Mouse (Mus musculus): ENCODE data around the gene 4930516K23Rik. TPM values are rescaled to one million over a fixed set of nuclear protein-coding genes. Genes with fewer than 3 reads are reported as not detected.

4930516K23Rik gene
- not detected in 2 replicates for polyA plus RNA-seq (2014; fragmentation: Nextera tagmentation; extraction: Ambion mirVana)

- no peaks in the 10 kb centered on the region for H3K9me3 ChIP-seq (replicated peaks; ENCODE audit: control insufficient read depth, low read length)
- H3K27me3 ChIP-seq (replicated peaks; ENCODE audit: control insufficient read depth, insufficient read depth, low read length), result no peaks in the 10 kb centered on the region
- ATAC-seq (no peak), DNase-seq (ENCODE audit: low spot score) (no peak)
- no peak within 1 kb of the TSS for H3K9ac ChIP-seq (ENCODE audit: low read length)
- WGBS, result 51% methylated on average over 2 of the region's 2 CpGs
- H3K36me3 ChIP-seq (ENCODE audit: control insufficient read depth, insufficient read depth, low read length), result no peaks in the 10 kb centered on the region
- no peaks in the 10 kb centered on the region for H3K4me1 ChIP-seq (ENCODE audit: control insufficient read depth, insufficient read depth, low read length)
- no peak within 1 kb of the TSS for H3K4me3 ChIP-seq (ENCODE audit: low read depth, low read length)
- H3K4me2 ChIP-seq (ENCODE audit: low read length), result no peak within 1 kb of the TSS
- no peak within 1 kb of the TSS for H3K27ac ChIP-seq (ENCODE audit: low read depth, low read length)
Observed at GRCm38 (mm10) chr7:104061345-104061744, at the start of gene 4930516K23Rik. TSS of gene 4930516K23Rik (minus strand) at chr7:104061445.

GRCm38 (mm10) chr7:104104757-104104972, 43.4 kb upstream of the 4930516K23Rik start, which contains the start of gene Olfr646:
TSS of gene Olfr646 (plus strand) at chr7:104104873.
- H3K27ac ChIP-seq (ENCODE audit: low read depth, low read length), result no peak within 1 kb of the TSS
- H3K27me3 ChIP-seq (replicated peaks; ENCODE audit: control insufficient read depth, insufficient read depth, low read length), result no peaks in the 10 kb centered on the region
- no peaks in the 10 kb centered on the region for H3K36me3 ChIP-seq (ENCODE audit: control insufficient read depth, insufficient read depth, low read length)
- no peak within 1 kb of the TSS for H3K9ac ChIP-seq (ENCODE audit: low read length)
- H3K4me3 ChIP-seq (ENCODE audit: low read depth, low read length), result no peak within 1 kb of the TSS
- no peaks in the 10 kb centered on the region for H3K9me3 ChIP-seq (replicated peaks; ENCODE audit: control insufficient read depth, low read length)
- H3K4me2 ChIP-seq (ENCODE audit: low read length), result no peak within 1 kb of the TSS
- H3K4me1 ChIP-seq (ENCODE audit: control insufficient read depth, insufficient read depth, low read length), result no peaks in the 10 kb centered on the region
- ATAC-seq (no peak), DNase-seq (ENCODE audit: low spot score) (no peak)

GRCm38 (mm10) chr7:104103913-104104756, 42.9 kb upstream of the 4930516K23Rik start:
- ATAC-seq, result no peak
- no peak overlapping the region for H3K27ac ChIP-seq (ENCODE audit: low read depth, low read length)
- H3K4me3 ChIP-seq (ENCODE audit: low read depth, low read length), result no peak overlapping the region
- H3K9ac ChIP-seq (ENCODE audit: low read length), result no peak overlapping the region
- no peak for DNase-seq (ENCODE audit: low spot score)
- no peaks in the 10 kb centered on the region for H3K36me3 ChIP-seq (ENCODE audit: control insufficient read depth, insufficient read depth, low read length)
- no peaks in the 10 kb centered on the region for H3K9me3 ChIP-seq (replicated peaks; ENCODE audit: control insufficient read depth, low read length)
- 56% methylated on average over 4 of the region's 4 CpGs for WGBS
- H3K4me1 ChIP-seq (ENCODE audit: control insufficient read depth, insufficient read depth, low read length), result no peaks in the 10 kb centered on the region
- H3K27me3 ChIP-seq (replicated peaks; ENCODE audit: control insufficient read depth, insufficient read depth, low read length), result no peaks in the 10 kb centered on the region
- no peak overlapping the region for H3K4me2 ChIP-seq (ENCODE audit: low read length)

GRCm38 (mm10) chr7:104085365-104085764, 24.1 kb upstream of the 4930516K23Rik start, which contains the start of gene Olfr645:
TSS of gene Olfr645 (minus strand) at chr7:104085465.
- no peaks in the 10 kb centered on the region for H3K4me1 ChIP-seq (ENCODE audit: control insufficient read depth, insufficient read depth, low read length)
- H3K9ac ChIP-seq (ENCODE audit: low read length), result no peak within 1 kb of the TSS
- no peak within 1 kb of the TSS for H3K27ac ChIP-seq (ENCODE audit: low read depth, low read length)
- H3K36me3 ChIP-seq (ENCODE audit: control insufficient read depth, insufficient read depth, low read length), result no peaks in the 10 kb centered on the region
- no peaks in the 10 kb centered on the region for H3K9me3 ChIP-seq (replicated peaks; ENCODE audit: control insufficient read depth, low read length)
- ATAC-seq, result no peak
- 87% methylated on average over 1 of the region's 1 CpGs for WGBS
- H3K4me3 ChIP-seq (ENCODE audit: low read depth, low read length), result no peak within 1 kb of the TSS
- no peak within 1 kb of the TSS for H3K4me2 ChIP-seq (ENCODE audit: low read length)
- H3K27me3 ChIP-seq (replicated peaks; ENCODE audit: control insufficient read depth, insufficient read depth, low read length), result no peaks in the 10 kb centered on the region
- DNase-seq (ENCODE audit: low spot score), result no peak

- ATAC-seq, result no peak
- H3K27me3 ChIP-seq (replicated peaks; ENCODE audit: control insufficient read depth, insufficient read depth, low read length), result no peaks in the 10 kb centered on the region
- WGBS, result 72% methylated on average over 2 of the region's 2 CpGs
Observed at GRCm38 (mm10) chr7:104071769-104072168, 10.5 kb upstream of the 4930516K23Rik start, which contains the start of gene Olfr644. TSS of gene Olfr644 (minus strand) at chr7:104071869.

GRCm38 (mm10) chr7:104059215-104059614, 2.0 kb downstream of the 4930516K23Rik start:
- Histone ChIP-seq H3K9ac (ENCODE audit: low read length) (no peak overlapping the region), H3K27me3 (replicated peaks; ENCODE audit: control insufficient read depth, insufficient read depth, low read length) (no peaks in the 10 kb centered on the region), H3K4me3 (ENCODE audit: low read depth, low read length) (no peak overlapping the region), H3K27ac (ENCODE audit: low read depth, low read length) (no peak overlapping the region), H3K36me3 (ENCODE audit: control insufficient read depth, insufficient read depth, low read length) (no peaks in the 10 kb centered on the region), H3K9me3 (replicated peaks; ENCODE audit: control insufficient read depth, low read length) (no peaks in the 10 kb centered on the region), H3K4me2 (ENCODE audit: low read length) (no peak overlapping the region), H3K4me1 (ENCODE audit: control insufficient read depth, insufficient read depth, low read length) (no peaks in the 10 kb centered on the region)
- 88% methylated on average over 1 of the region's 1 CpGs for WGBS
- ATAC-seq, result no peak
- DNase-seq (ENCODE audit: low spot score), result no peak

More at GRCm38 (mm10) chr7:104071769-104072168, 10.5 kb upstream of the 4930516K23Rik start, which contains the start of gene Olfr644:
- Histone ChIP-seq H3K36me3 (ENCODE audit: control insufficient read depth, insufficient read depth, low read length) (no peaks in the 10 kb centered on the region), H3K9ac (ENCODE audit: low read length) (no peak within 1 kb of the TSS), H3K4me1 (ENCODE audit: control insufficient read depth, insufficient read depth, low read length) (no peaks in the 10 kb centered on the region), H3K9me3 (replicated peaks; ENCODE audit: control insufficient read depth, low read length) (no peaks in the 10 kb centered on the region), H3K27ac (ENCODE audit: low read depth, low read length) (no peak within 1 kb of the TSS), H3K4me2 (ENCODE audit: low read length) (no peak within 1 kb of the TSS), H3K4me3 (ENCODE audit: low read depth, low read length) (no peak within 1 kb of the TSS)
- DNase-seq (ENCODE audit: low spot score), result no peak

- Histone ChIP-seq H3K27me3 (replicated peaks; ENCODE audit: control insufficient read depth, insufficient read depth, low read length) (no peaks in the 10 kb centered on the region), H3K4me3 (ENCODE audit: low read depth, low read length) (no peak within 1 kb of the TSS), H3K4me1 (ENCODE audit: control insufficient read depth, insufficient read depth, low read length) (no peaks in the 10 kb centered on the region), H3K9me3 (replicated peaks; ENCODE audit: control insufficient read depth, low read length) (no peaks in the 10 kb centered on the region), H3K4me2 (ENCODE audit: low read length) (no peak within 1 kb of the TSS), H3K9ac (ENCODE audit: low read length) (no peak within 1 kb of the TSS), H3K27ac (ENCODE audit: low read depth, low read length) (no peak within 1 kb of the TSS), H3K36me3 (ENCODE audit: control insufficient read depth, insufficient read depth, low read length) (no peaks in the 10 kb centered on the region)
- 85% methylated on average over 1 of the region's 1 CpGs for WGBS
- DNase-seq (ENCODE audit: low spot score) (no peak), ATAC-seq (no peak)
Observed at GRCm38 (mm10) chr7:104052566-104052965, 8.7 kb downstream of the 4930516K23Rik start, which contains the start of gene Olfr642. TSS of gene Olfr642 (minus strand) at chr7:104052666.

- ATAC-seq (no peak), DNase-seq (ENCODE audit: low spot score) (no peak)
- Histone ChIP-seq H3K27ac (ENCODE audit: low read depth, low read length) (no peak overlapping the region), H3K27me3 (replicated peaks; ENCODE audit: control insufficient read depth, insufficient read depth, low read length) (no peaks in the 10 kb centered on the region), H3K36me3 (ENCODE audit: control insufficient read depth, insufficient read depth, low read length) (no peaks in the 10 kb centered on the region), H3K4me2 (ENCODE audit: low read length) (no peak overlapping the region), H3K4me3 (ENCODE audit: low read depth, low read length) (no peak overlapping the region), H3K9me3 (replicated peaks; ENCODE audit: control insufficient read depth, low read length) (no peaks in the 10 kb centered on the region), H3K9ac (ENCODE audit: low read length) (no peak overlapping the region), H3K4me1 (ENCODE audit: control insufficient read depth, insufficient read depth, low read length) (no peaks in the 10 kb centered on the region)
- WGBS, result 94% methylated on average over 4 of the region's 4 CpGs
Observed at GRCm38 (mm10) chr7:104050745-104051144, 10.5 kb downstream of the 4930516K23Rik start.

GRCm38 (mm10) chr7:104035145-104035544, 26.1 kb downstream of the 4930516K23Rik start, which contains the start of gene Olfr641:
TSS of gene Olfr641 (plus strand) at chr7:104035445.
- Histone ChIP-seq H3K36me3 (ENCODE audit: control insufficient read depth, insufficient read depth, low read length) (no peaks in the 10 kb centered on the region), H3K9me3 (replicated peaks; ENCODE audit: control insufficient read depth, low read length) (no peaks in the 10 kb centered on the region), H3K4me2 (ENCODE audit: low read length) (no peak within 1 kb of the TSS), H3K4me3 (ENCODE audit: low read depth, low read length) (no peak within 1 kb of the TSS), H3K9ac (ENCODE audit: low read length) (no peak within 1 kb of the TSS), H3K4me1 (ENCODE audit: control insufficient read depth, insufficient read depth, low read length) (no peaks in the 10 kb centered on the region), H3K27me3 (replicated peaks; ENCODE audit: control insufficient read depth, insufficient read depth, low read length) (no peaks in the 10 kb centered on the region), H3K27ac (ENCODE audit: low read depth, low read length) (no peak within 1 kb of the TSS)
- ATAC-seq, result no peak
- 85% methylated on average over 1 of the region's 1 CpGs for WGBS
- no peak for DNase-seq (ENCODE audit: low spot score)
